Mouse (Mus musculus) erythroblast, embryonic 14.5 days (primary cell): Measurements from ENCODE around the gene Ddx21. TPM values are rescaled to one million over a fixed set of nuclear protein-coding genes. Genes with fewer than 3 reads are reported as not detected.

Source experiments
- H3K27me3 ChIP-seq: 2 replicates; pipeline ENCODE4 v1.6.1; 2012; ENCODE audit warnings: inconsistent platforms; ENCODE audit not compliant: control insufficient read depth
- H3K36me3 ChIP-seq: 2 replicates; pipeline ENCODE4 v1.6.1; 2012; ENCODE audit warnings: mild to moderate bottlenecking, inconsistent platforms; ENCODE audit not compliant: control insufficient read depth
- H3K4me1 ChIP-seq: 2 replicates; pipeline ENCODE4 v1.6.1; 2012; ENCODE audit warnings: inconsistent platforms; ENCODE audit not compliant: control insufficient read depth
- H3K4me3 ChIP-seq: replicated peaks from 2 replicates; pipeline ENCODE3; 2012; ENCODE audit warnings: moderate library complexity, mild to moderate bottlenecking, inconsistent platforms
- H3K9me3 ChIP-seq: 2 replicates; pipeline ENCODE4 v1.6.1; 2012; ENCODE audit warnings: low read length, inconsistent platforms, mixed read lengths; ENCODE audit not compliant: control insufficient read depth
- GATA1 ChIP-seq: IDR thresholded peaks from 2 replicates; pipeline ENCODE4 v1.6.1; 2012; ENCODE audit warnings: low read length, inconsistent platforms, mixed read lengths
- TAL1 ChIP-seq: IDR thresholded peaks from 3 replicates; pipeline ENCODE4 v1.6.1; 2012; ENCODE audit warnings: low read length, inconsistent platforms, mixed read lengths
- polyA plus RNA-seq: library from polyadenylated mRNA; stranded (reverse); fragments of >175 nt; gene quantifications from 2 replicates; pipeline ENCODE4 v1.2.3, GENCODE M21; 2012

Ddx21 gene
- polyA plus RNA-seq, 1 experiment: 3.2 TPM

DNA sequence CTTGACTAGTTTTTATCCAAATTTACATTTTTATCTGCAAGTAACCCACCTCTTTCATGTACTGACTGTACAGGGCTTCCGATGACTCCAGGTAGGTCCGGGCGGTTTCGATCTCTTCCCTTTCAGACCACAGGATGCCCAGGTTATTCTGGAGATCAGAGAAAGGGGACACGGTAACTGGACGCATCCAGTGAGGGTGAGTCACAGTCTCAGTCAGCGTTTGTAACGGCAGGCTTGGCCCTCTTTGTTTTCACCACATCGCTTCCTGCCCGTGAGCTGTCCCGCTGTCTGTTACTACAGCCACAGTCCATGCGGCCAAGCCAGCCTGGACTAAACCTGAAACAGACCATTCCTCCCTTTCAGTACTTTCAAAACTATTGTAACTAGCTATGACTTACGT is 27.1 kb downstream of the Ddx21 start:
- peaks cover 56% of the 10 kb centered on the region for H3K36me3 ChIP-seq
- no peak overlapping the region for H3K4me3 ChIP-seq
- no peaks in the 10 kb centered on the region for H3K27me3 ChIP-seq
- peaks cover 28% of the 10 kb centered on the region for H3K4me1 ChIP-seq
- H3K9me3 ChIP-seq: no peaks in the 10 kb centered on the region
- no peak for TF ChIP-seq TAL1
- no peak for TF ChIP-seq GATA1

GRCm38 (mm10) chr10:62570126-62570871 is 31.8 kb downstream of the Ddx21 start:
- Histone ChIP-seq H3K36me3 (peaks cover 80% of the 10 kb centered on the region), H3K9me3 (no peaks in the 10 kb centered on the region), H3K4me3 (no peak overlapping the region), H3K27me3 (no peaks in the 10 kb centered on the region), H3K4me1 (peaks cover 6% of the 10 kb centered on the region; the same call in 1 of the 2 replicates)
- TF ChIP-seq GATA1 (no peak), TAL1 (no peak)

DNA sequence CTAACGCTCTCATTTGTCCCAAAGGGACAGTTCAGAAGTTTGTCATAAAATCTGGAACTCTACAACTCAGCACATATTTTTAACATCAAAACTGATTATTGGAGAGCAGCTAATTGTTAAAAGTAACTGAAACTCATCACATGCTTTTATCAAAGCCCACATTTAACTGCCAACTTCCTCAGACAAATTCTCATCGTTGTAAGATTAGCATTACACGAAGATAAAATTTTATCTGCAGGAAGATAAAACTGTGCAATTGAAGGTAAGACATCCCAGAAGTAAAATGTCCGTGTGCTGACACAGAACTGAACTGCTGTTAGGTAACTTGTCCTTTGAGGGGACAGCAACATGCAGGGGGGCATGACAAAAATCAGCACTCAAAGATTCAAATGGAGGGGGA is 33.2 kb downstream of the Ddx21 start:
- TF ChIP-seq TAL1 (no peak), GATA1 (no peak)
- no peaks in the 10 kb centered on the region for H3K27me3 ChIP-seq
- no peaks in the 10 kb centered on the region for H3K9me3 ChIP-seq
- no peak overlapping the region for H3K4me3 ChIP-seq
- H3K4me1 ChIP-seq: peaks cover 3% of the 10 kb centered on the region; the same call in 1 of the 2 replicates
- H3K36me3 ChIP-seq: peaks cover 79% of the 10 kb centered on the region

- Histone ChIP-seq H3K4me3 (no peak overlapping the region), H3K9me3 (no peaks in the 10 kb centered on the region), H3K4me1 (no peaks in the 10 kb centered on the region; the same call in 1 of the 2 replicates), H3K27me3 (no peaks in the 10 kb centered on the region), H3K36me3 (peaks cover 46% of the 10 kb centered on the region)
- TF ChIP-seq GATA1 (no peak), TAL1 (no peak)
Measured at GRCm38 (mm10) chr10:62557736-62558135, 44.3 kb downstream of the Ddx21 start.

- Histone ChIP-seq H3K27me3 (no peaks in the 10 kb centered on the region), H3K4me3 (no peak overlapping the region), H3K9me3 (no peaks in the 10 kb centered on the region), H3K4me1 (no peaks in the 10 kb centered on the region; the same call in 1 of the 2 replicates), H3K36me3 (peaks cover 34% of the 10 kb centered on the region)
- TF ChIP-seq GATA1: no peak
- TF ChIP-seq TAL1: no peak
Measured at GRCm38 (mm10) chr10:62556558-62556901, 45.6 kb downstream of the Ddx21 start.

DNA sequence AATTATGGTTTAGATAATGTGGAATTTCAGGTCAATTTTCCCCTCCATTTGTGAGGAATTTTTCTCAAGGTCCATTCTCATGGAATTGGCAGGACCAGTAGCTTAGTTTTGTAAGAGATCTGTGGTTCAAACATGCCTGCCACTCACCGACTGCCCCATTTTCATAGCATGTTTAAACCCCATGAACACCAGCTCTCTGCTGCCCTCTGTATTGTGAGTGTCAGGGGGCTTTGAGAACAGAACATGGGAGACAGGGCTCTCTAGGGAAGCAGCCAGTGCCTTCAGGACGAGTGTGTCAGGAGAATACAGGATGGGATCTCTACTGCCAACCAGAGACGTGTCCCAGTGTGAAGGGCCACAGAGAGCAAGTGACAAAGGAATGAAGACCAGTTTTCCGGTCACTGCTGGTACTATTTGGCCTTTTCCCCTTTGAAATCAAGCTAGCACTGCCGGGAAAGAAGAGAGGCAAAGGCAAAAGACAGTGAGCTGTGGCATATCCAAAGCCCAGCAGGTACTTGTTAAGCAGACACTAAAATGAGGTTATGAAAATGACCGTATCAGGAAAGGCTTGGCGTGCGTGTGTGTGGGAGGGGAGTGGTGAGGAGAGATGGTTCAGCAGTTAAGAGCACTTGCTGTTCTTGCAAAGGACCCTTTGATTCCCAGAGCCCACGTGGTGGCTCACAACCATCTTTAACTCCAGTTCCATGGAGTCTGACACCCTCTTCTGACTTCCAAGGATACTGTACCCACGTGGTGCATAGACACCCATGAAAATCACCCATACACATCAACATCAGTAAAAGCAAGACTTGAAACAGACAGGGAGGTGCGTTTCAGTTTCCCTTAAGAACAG is 46.1 kb downstream of the Ddx21 start:
- H3K27me3 ChIP-seq: no peaks in the 10 kb centered on the region
- H3K36me3 ChIP-seq: peaks cover 30% of the 10 kb centered on the region
- H3K4me1 ChIP-seq: no peaks in the 10 kb centered on the region; the same call in 1 of the 2 replicates
- H3K4me3 ChIP-seq: no peak overlapping the region
- H3K9me3 ChIP-seq: no peaks in the 10 kb centered on the region
- no peak for TF ChIP-seq TAL1
- no peak for TF ChIP-seq GATA1

DNA sequence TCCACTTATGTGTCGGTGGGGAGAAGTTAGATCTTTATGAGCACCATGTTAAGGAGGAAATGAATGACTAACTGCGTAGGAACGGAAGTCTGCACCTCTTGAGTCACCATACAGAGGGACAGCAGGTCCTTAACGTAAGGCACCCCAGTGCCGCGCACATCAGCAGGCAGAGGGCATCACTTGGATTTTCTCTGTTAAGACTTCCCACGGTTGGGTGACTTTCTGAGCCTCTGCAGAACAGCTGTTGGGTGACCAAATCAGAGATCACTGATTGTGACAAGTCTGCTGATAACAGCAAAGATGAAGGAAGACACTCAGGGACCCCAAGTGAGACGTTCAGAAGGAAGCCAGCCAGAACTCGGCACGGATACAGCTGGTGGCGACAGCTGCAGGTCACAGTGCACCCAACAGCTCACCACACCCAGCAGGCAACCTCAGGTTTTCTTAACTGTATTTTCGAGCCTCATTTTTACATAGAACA is 48.4 kb downstream of the Ddx21 start:
- Histone ChIP-seq H3K27me3 (no peaks in the 10 kb centered on the region), H3K4me1 (peaks cover 3% of the 10 kb centered on the region), H3K36me3 (peaks cover 9% of the 10 kb centered on the region), H3K4me3 (no peak overlapping the region), H3K9me3 (no peaks in the 10 kb centered on the region)
- TF ChIP-seq TAL1 (no peak), GATA1 (no peak)

- TF ChIP-seq GATA1 (no peak), TAL1 (no peak)
- no peak overlapping the region for H3K4me3 ChIP-seq
- no peaks in the 10 kb centered on the region for H3K9me3 ChIP-seq
- H3K36me3 ChIP-seq: no peaks in the 10 kb centered on the region; the same call in 1 of the 2 replicates
- H3K27me3 ChIP-seq: no peaks in the 10 kb centered on the region
- peaks cover 3% of the 10 kb centered on the region for H3K4me1 ChIP-seq
Measured at GRCm38 (mm10) chr10:62550787-62551300, 51.2 kb downstream of the Ddx21 start.

DNA sequence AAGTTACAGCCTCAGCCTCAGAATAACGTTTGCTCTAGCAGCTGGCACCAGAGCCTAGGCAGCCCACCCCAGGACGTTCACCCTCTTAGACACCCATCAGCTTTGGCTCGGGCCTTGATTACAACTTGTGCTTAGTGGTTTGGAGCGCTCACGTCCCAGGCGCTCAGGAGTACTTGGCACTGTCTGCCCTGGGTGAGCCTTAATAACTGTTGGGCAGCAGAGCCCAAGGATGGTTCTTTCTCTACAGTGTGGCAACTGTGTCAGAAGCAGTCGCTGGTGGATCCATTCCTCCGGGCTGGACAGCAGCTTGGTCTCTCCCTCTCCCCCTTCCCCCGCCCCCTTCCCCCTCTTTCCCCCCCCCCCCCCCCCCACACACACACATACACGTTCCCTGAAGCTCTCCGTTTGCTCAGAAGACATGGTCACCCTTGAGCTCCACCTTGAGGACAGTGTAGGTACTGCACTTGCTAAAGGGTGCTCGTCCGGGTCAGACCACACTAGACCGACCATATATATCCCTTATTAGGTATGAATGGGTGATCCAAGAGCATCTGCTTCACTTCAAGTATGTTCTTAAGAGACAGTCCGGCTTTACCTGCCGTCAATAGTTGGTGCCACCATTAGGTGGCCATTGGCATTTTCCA is 52.4 kb downstream of the Ddx21 start:
- Histone ChIP-seq H3K4me1 (peaks cover 3% of the 10 kb centered on the region), H3K4me3 (no peak overlapping the region), H3K36me3 (no peaks in the 10 kb centered on the region), H3K27me3 (no peaks in the 10 kb centered on the region), H3K9me3 (no peaks in the 10 kb centered on the region)
- TF ChIP-seq TAL1 (no peak), GATA1 (no peak)
